Mouse (Mus musculus) CH12.LX (cell line): ENCODE measurements around the gene Notch3. TPM values are rescaled to one million over a fixed set of nuclear protein-coding genes. Genes with fewer than 3 reads are reported as not detected.

Experiments used
- DNase-seq: peaks from one replicate; pipeline ENCODE4 v3.0.0-alpha.2; 2013; ENCODE audit errors: extremely low read depth
- H3K27ac ChIP-seq: 2 replicates; pipeline ENCODE4 v1.5.1; 2012; ENCODE audit warnings: low read depth, mild to moderate bottlenecking, control low read depth, moderate library complexity; ENCODE audit not compliant: insufficient read depth
- H3K27me3 ChIP-seq: replicated peaks from 2 replicates; pipeline ENCODE3; 2012; ENCODE audit warnings: inconsistent platforms
- H3K36me3 ChIP-seq, 2 experiments: replicated peaks in 1 of 2; 2 replicates each; pipeline versions ENCODE3 to v1.6.1; 2012; ENCODE audit warnings: inconsistent platforms in 1 of 2, low read length in 1 of 2, mild to moderate bottlenecking in 1 of 2, mixed read lengths in 1 of 2, moderate library complexity in 1 of 2; ENCODE audit not compliant: control insufficient read depth in 1 of 2, insufficient read depth in 1 of 2
- H3K4me1 ChIP-seq, 2 experiments: 2 replicates each; pipeline ENCODE4 v1.6.1; 2012; ENCODE audit warnings: inconsistent platforms in 1 of 2, moderate library complexity in 1 of 2; ENCODE audit not compliant: insufficient read depth in 2 of 2, control insufficient read depth in 1 of 2
- H3K4me2 ChIP-seq: 2 replicates; pipeline ENCODE4 v1.6.1; 2012; ENCODE audit warnings: low read depth, mild to moderate bottlenecking, control low read depth; ENCODE audit not compliant: poor library complexity, insufficient read depth, severe bottlenecking
- H3K4me3 ChIP-seq, 3 experiments: fragments of 150-350 bp in 1 of 3; sonication (generic) in 1 of 3; replicated peaks in 1 of 3; 2 replicates each; pipeline versions ENCODE3 to v1.5.1; 2011 to 2012; ENCODE audit warnings: low read depth in 2 of 3, low read length in 2 of 3, mild to moderate bottlenecking in 2 of 3, moderate library complexity in 2 of 3, control low read depth in 1 of 3, improper control_type of control experiment in 1 of 3, inconsistent platforms in 1 of 3, mixed read lengths in 1 of 3; ENCODE audit not compliant: poor library complexity in 1 of 3
- H3K79me2 ChIP-seq: replicated peaks from 2 replicates; pipeline ENCODE4 v1.6.1; 2012; ENCODE audit warnings: mild to moderate bottlenecking, moderate library complexity; ENCODE audit not compliant: control insufficient read depth, poor library complexity, insufficient read depth, severe bottlenecking; ENCODE audit errors: extremely low read depth
- H3K9ac ChIP-seq: 2 replicates; pipeline ENCODE4 v1.6.1; 2012; ENCODE audit warnings: low read depth, mild to moderate bottlenecking, control low read depth, moderate library complexity; ENCODE audit not compliant: insufficient read depth
- H3K9me3 ChIP-seq: replicated peaks from 2 replicates; pipeline ENCODE3; 2012; ENCODE audit warnings: low read length, inconsistent platforms, mixed read lengths
- E2F4 ChIP-seq: IDR thresholded peaks from 2 replicates; pipeline ENCODE4 v1.6.1; 2011; ENCODE audit warnings: low read depth, low read length, improper control_type of control experiment; ENCODE audit not compliant: insufficient replicate concordance
- EP300 ChIP-seq: IDR thresholded peaks from 2 replicates; pipeline ENCODE4 v1.6.1; 2011; ENCODE audit warnings: low read length, improper control_type of control experiment
- ETS1 ChIP-seq: conservative IDR thresholded peaks from 2 replicates; pipeline ENCODE4 v1.6.1; 2012; ENCODE audit warnings: low read depth, mild to moderate bottlenecking, inconsistent platforms, low read length, improper control_type of control experiment, moderate library complexity
- HCFC1 ChIP-seq: IDR thresholded peaks from 2 replicates; pipeline ENCODE4 v1.6.1; 2012; ENCODE audit warnings: low read depth, mild to moderate bottlenecking, inconsistent platforms, low read length, improper control_type of control experiment
- IRF4 ChIP-seq: IDR thresholded peaks from 2 replicates; pipeline ENCODE4 v1.6.1; 2014; ENCODE audit warnings: low read depth, mild to moderate bottlenecking, inconsistent platforms, low read length, improper control_type of control experiment
- POLR2AphosphoS2 ChIP-seq: IDR thresholded peaks from 2 replicates; pipeline ENCODE4 v1.6.1; 2011; ENCODE audit warnings: low read depth, low read length, improper control_type of control experiment
- RAD21 ChIP-seq: IDR thresholded peaks from 2 replicates; pipeline ENCODE4 v1.6.1; 2011; ENCODE audit warnings: low read depth, mild to moderate bottlenecking, low read length, improper control_type of control experiment, moderate library complexity
- RCOR1 ChIP-seq: conservative IDR thresholded peaks from 2 replicates; pipeline ENCODE4 v1.6.1; 2012; ENCODE audit warnings: low read depth, mild to moderate bottlenecking, inconsistent platforms, low read length, improper control_type of control experiment
- SMC3 ChIP-seq: IDR thresholded peaks from 2 replicates; pipeline ENCODE4 v1.6.1; 2011; ENCODE audit warnings: low read depth, low read length, improper control_type of control experiment
- TBP ChIP-seq: conservative IDR thresholded peaks from 2 replicates; pipeline ENCODE4 v1.6.1; 2011; ENCODE audit warnings: low read depth, low read length, improper control_type of control experiment
- UBTF ChIP-seq: IDR thresholded peaks from 2 replicates; pipeline ENCODE4 v1.6.1; 2012; ENCODE audit warnings: low read depth, mild to moderate bottlenecking, inconsistent platforms, low read length, improper control_type of control experiment, moderate library complexity
- USF1 ChIP-seq: IDR thresholded peaks from 2 replicates; pipeline ENCODE4 v1.6.1; 2014; ENCODE audit warnings: low read depth, mild to moderate bottlenecking, inconsistent platforms, low read length, improper control_type of control experiment
- ZKSCAN1 ChIP-seq: IDR thresholded peaks from 2 replicates; pipeline ENCODE4 v1.6.1; 2012; ENCODE audit warnings: low read depth, inconsistent platforms, low read length, improper control_type of control experiment, borderline replicate concordance
- dilution Hi-C: fragments of 300-500 bp; cut with MboI; formaldehyde crosslinking; loops from 2 replicates; pipeline ENCODE4 v1.14.3; 2020; ENCODE audit warnings: low sequenced_read_pairs; ENCODE audit not compliant: extremely low pct_unique_long_range_greater_than_20kb, extremely low pct_ligation_motif_present
- in situ Hi-C: fragments of 300-500 bp; cut with MboI; formaldehyde crosslinking; loops from 3 replicates; pipeline ENCODE4 v1.14.3; 2019; ENCODE audit warnings: low sequenced_read_pairs, low pct_ligation_motif_present, low pct_unique_long_range_greater_than_20kb, mixed read lengths
- polyA plus RNA-seq: library from polyadenylated mRNA; unstranded; fragments of >175 nt; gene quantifications from 2 replicates; pipeline ENCODE4 v1.2.1, GENCODE M21; 2012; ENCODE audit warnings: low read depth; ENCODE audit not compliant: insufficient read length
- total RNA-seq, 2 experiments: library from RNA; depleted of rRNA; stranded (reverse); fragments of 300-350 nt in 1 of 2; fragments of >200 nt in 1 of 2; gene quantifications; 2 replicates each; pipeline ENCODE4 v1.2.3; 2012 to 2014

Gene Notch3
- total and polyA plus RNA-seq, 3 experiments, result 0.17 TPM; not detected in 2

DNA sequence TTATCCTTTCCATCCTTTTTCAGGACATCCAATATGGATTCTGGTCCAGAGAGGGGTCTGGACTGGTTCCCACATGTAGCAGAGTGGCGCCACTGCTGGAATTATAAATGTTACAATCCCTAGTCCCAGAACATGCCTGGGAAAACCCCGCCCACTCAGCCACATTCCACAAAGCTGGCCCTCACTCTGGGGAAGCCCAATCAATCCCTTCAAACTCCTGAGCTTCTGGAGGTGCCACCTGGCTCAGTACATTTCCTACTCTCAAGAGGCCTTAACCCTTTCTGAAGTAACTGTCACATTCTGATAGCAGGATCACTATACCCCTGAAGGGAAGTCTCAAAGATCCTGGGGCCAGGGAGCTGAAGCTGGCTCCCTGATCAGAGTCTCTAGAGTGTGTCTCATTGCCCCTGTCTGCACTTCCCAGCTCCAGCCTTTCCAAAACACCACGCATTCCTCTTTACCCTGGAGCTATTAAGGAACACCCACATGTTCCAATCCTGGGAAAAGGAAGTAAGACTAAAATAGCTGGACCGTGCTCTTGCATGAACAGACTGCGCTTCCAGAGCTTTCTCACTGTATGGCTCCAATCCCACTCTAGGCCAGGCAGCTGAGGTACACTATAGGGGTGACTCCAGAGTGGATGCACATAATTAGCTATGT is 41.1 kb upstream of the Notch3 start:
- no peak overlapping the region for H3K4me3 ChIP-seq
- DNase-seq, result no peak
- in situ Hi-C loops, result loop anchor here (10.0 kb wide), 1 partner anchor 63 kb away; no protein-coding TSS in a partner anchor
- dilution Hi-C loops, result no loop called here
- no peak overlapping the region for H3K9ac ChIP-seq
- TF ChIP-seq ZKSCAN1 (no peak), TBP (no peak), ETS1 (no peak), EP300 (no peak), POLR2AphosphoS2 (no peak), RAD21 (no peak), HCFC1 (no peak)
- no peak overlapping the region for H3K4me2 ChIP-seq
- H3K27me3 ChIP-seq, result no peaks in the 10 kb centered on the region
- peaks cover 4% of the 10 kb centered on the region; the same call in 1 of the 2 replicates for H3K79me2 ChIP-seq
- H3K27ac ChIP-seq, result no peak overlapping the region
- no peaks in the 10 kb centered on the region for H3K9me3 ChIP-seq
- H3K36me3 ChIP-seq, result peaks cover 87 to 97% of the 10 kb centered on the region in 2 experiments
- no peaks in the 10 kb centered on the region for H3K4me1 ChIP-seq

DNA sequence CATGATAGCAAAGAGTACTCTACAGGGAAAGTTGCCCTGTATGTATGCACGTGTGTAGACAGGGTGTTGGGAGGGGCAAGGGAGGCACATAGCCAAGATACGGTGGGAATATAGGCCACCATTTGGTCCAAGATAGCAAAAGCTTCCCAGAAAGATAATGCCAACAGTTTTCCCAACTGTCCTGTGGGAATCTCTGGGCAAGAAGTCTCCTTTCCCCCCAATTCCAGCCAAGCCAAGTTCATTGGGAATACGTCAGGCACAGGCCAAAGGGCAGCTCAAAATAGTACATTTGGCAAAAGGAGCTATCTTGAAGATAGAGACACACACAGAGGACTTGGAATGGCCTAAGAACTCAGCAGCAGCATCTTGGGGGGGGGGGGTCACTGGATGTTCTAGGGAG is 38.7 kb upstream of the Notch3 start:
- H3K79me2 ChIP-seq, result peaks cover 4% of the 10 kb centered on the region; the same call in 1 of the 2 replicates
- dilution Hi-C loops (no loop called here), in situ Hi-C loops (loop anchor here (10.0 kb wide), 1 partner anchor 61 kb away; no protein-coding TSS in a partner anchor)
- TF ChIP-seq E2F4 (no peak), IRF4 (no peak), SMC3 (no peak), USF1 (no peak), EP300 (no peak), ZKSCAN1 (no peak), RCOR1 (no peak), UBTF (no peak)
- no peak overlapping the region for H3K4me2 ChIP-seq
- H3K9me3 ChIP-seq, result no peaks in the 10 kb centered on the region
- H3K4me1 ChIP-seq, result no peaks in the 10 kb centered on the region
- no peak overlapping the region for H3K4me3 ChIP-seq
- no peak overlapping the region for H3K9ac ChIP-seq
- no peak for DNase-seq
- H3K27ac ChIP-seq, result no peak overlapping the region
- H3K36me3 ChIP-seq, result peaks cover 89 to 99% of the 10 kb centered on the region in 2 experiments
- no peaks in the 10 kb centered on the region for H3K27me3 ChIP-seq
